Mouse (Mus musculus) kidney, postnatal 10 days (tissue): Measurements from ENCODE around the gene Ppp1ca.

ENCODE experiments used
- DNase-seq: peaks from one replicate; pipeline ENCODE4 v3.0.0; 2021; ENCODE audit warnings: mixed read lengths

Gene Ppp1ca

GRCm38 (mm10) chr19:4187303-4187702, 4.6 kb upstream of the Ppp1ca start:
- DNase-seq, result no peak

GRCm38 (mm10) chr19:4189051-4189620, 2.7 kb upstream of the Ppp1ca start:
- DNase-seq, result no peak

GRCm38 (mm10) chr19:4190831-4191334, 982 bp upstream of the Ppp1ca start, which contains the start of gene Tbc1d10c:
TSS of gene Tbc1d10c (minus strand) at chr19:4191284.
- DNase-seq, result peak; percentile 59

GRCm38 (mm10) chr19:4192251-4192985, 553 bp downstream of the Ppp1ca start:
- DNase-seq, result peak; percentile 55

- DNase-seq, result no peak
These were observed 1.3 kb downstream of the Ppp1ca start for GRCm38 (mm10) chr19:4193129-4193528.

- DNase-seq, result no peak
These were observed 2.3 kb downstream of the Ppp1ca start for GRCm38 (mm10) chr19:4194021-4194724.

- peak; percentile 35 for DNase-seq
These were observed 3.1 kb downstream of the Ppp1ca start for GRCm38 (mm10) chr19:4194776-4195650.

- no peak for DNase-seq
These were observed 4.2 kb downstream of the Ppp1ca start for GRCm38 (mm10) chr19:4196048-4196447.

GRCm38 (mm10) chr19:4196548-4196947, 4.7 kb downstream of the Ppp1ca start:
- DNase-seq, result peak; percentile 54

- no peak for DNase-seq
These were observed 5.3 kb downstream of the Ppp1ca start for GRCm38 (mm10) chr19:4197180-4197579.

- peak; percentile 98 for DNase-seq
These were observed 9.5 kb downstream of the Ppp1ca start, which contains the start of gene Rad9a for GRCm38 (mm10) chr19:4201291-4201909. TSS of gene Rad9a (minus strand) at chr19:4201662.

GRCm38 (mm10) chr19:4202149-4202548, 10.3 kb downstream of the Ppp1ca start:
- DNase-seq, result no peak

- no peak for DNase-seq
These were observed 11.3 kb downstream of the Ppp1ca start for GRCm38 (mm10) chr19:4203148-4203547.

GRCm38 (mm10) chr19:4203604-4204326, 11.9 kb downstream of the Ppp1ca start:
- no peak for DNase-seq

- DNase-seq, result no peak
These were observed 13.0 kb downstream of the Ppp1ca start for GRCm38 (mm10) chr19:4204889-4205288.

GRCm38 (mm10) chr19:4206971-4207370, 15.1 kb downstream of the Ppp1ca start:
- DNase-seq, result peak; percentile 85

- no peak for DNase-seq
These were observed 16.7 kb downstream of the Ppp1ca start for GRCm38 (mm10) chr19:4208563-4208962.

GRCm38 (mm10) chr19:4211891-4212588, 20.2 kb downstream of the Ppp1ca start:
- no peak for DNase-seq

GRCm38 (mm10) chr19:4213524-4213974, 21.7 kb downstream of the Ppp1ca start:
- peak; percentile 67 for DNase-seq

GRCm38 (mm10) chr19:4214071-4214770, 22.4 kb downstream of the Ppp1ca start, which contains the start of the genes Clcf1 and AC109138.7:
TSS of gene Clcf1 (plus strand) at chr19:4214238.
TSS of gene AC109138.7 (plus strand) at chr19:4214357.
- DNase-seq, result peak; percentile 78
